Comparison of ENCODE assay signal across 10 mouse cellular contexts in the genomic region with DNA sequence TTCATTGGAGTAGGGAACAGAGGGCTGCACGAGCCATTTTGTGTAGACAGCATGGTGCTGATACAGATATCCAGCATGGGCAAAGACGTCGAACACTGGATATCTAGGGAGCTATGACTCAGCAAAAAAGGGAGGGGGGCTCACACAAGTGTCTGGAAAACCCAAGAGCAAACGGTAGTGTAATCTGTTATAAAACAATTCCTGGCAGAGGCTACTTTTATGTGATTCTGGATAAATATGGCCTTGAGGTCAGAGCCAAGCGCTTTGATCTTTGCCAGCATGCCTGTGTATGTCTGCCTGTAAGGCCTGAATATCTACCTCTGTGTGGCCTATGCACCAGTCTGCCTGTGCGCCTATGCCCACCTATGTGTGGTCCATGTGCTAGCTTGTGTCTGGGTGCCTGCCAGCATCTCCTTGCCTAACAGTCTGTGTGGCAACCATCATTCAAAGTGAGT. TPM values are rescaled to one million over a fixed set of nuclear protein-coding genes. Genes with fewer than 3 reads are reported as not detected.
A peak's percentile ranks its signal among the peaks of the same experiment; 100 is the strongest.
DNase-seq lines count a peak whose midpoint lies in the region.
"Had no signal": no experiment of that assay in that cellular context is flagged by ENCODE, and none has a peak within 500 bp of the region (broad histone marks: within the 10 kb centered on the region; RNA-seq: fewer than 3 reads in every experiment).

No protein-coding gene starts in this region.

- intact Hi-C loops in left cerebral cortex, postnatal 10 days (cut with DNase I) = no loop called here
- intact Hi-C loops in heart, postnatal 14 days (cut with DNase I) = no loop called here

- peak; percentile 18 to 42 for DNase-seq in left cerebral cortex, postnatal 10 days (ENCODE audit: extremely low spot score in 1 of 2, low spot score in 2 of 2)
- DNase-seq in left cerebral cortex, adult 9 months (ENCODE audit: low spot score in 2 of 2) = no peak
- DNase-seq in MN1 (ENCODE audit: low spot score) = peak; percentile 42
- DNase-seq in adrenal gland, adult (ENCODE audit: inconsistent age in 2 of 2, low spot score in 1 of 2) = peak; percentile 74 to 92
- peak; percentile 45 to 46 for DNase-seq in layer of hippocampus, postnatal 14 days (ENCODE audit: low spot score in 2 of 2)
- DNase-seq in kidney, adult 9 months = no peak
- DNase-seq in thymus, postnatal 14 days = no peak
- no peak for DNase-seq in heart, postnatal 14 days
- DNase-seq: embryo, embryonic 11 days; kidney, postnatal 25 days had no signal

RNA-seq across cellular contexts. Expression of a gene that starts 8.5 kb away (rescaled TPM):
- total RNA-seq in left cerebral cortex, postnatal 10 days (2021) = 1 to 10 TPM; 3.8 to 3.9 TPM
- total RNA-seq in layer of hippocampus, postnatal 14 days (2021) = 1 to 10 TPM; 3.6 to 4.1 TPM
- total RNA-seq in heart, postnatal 14 days (2021) = 1 to 10 TPM; 7.5 to 8.5 TPM

Comparison
In these comparisons a context has a peak if more than half of its experiments do, and no peak if none do; other contexts are left out.
1. DNase-seq: peak in left cerebral cortex, postnatal 10 days (2 of 2), MN1 (single experiment), adrenal gland, adult (2 of 2) and layer of hippocampus, postnatal 14 days (2 of 2); none in left cerebral cortex, adult 9 months (0 of 2), kidney, adult 9 months (single experiment), thymus, postnatal 14 days (single experiment) and heart, postnatal 14 days (0 of 2).